Mouse (Mus musculus) B cell, adult 2 months (primary cell): ENCODE measurements around the gene 1700057G04Rik.
"Not testable (repeated sequence)": the region's sequence is repeated elsewhere in the genome, so short reads cannot be mapped to it uniquely, and the experiment has no call there.

Source experiments
- DNase-seq, 2 experiments: peaks; one replicate each; pipeline ENCODE4 v3.0.0; 2022

The 1700057G04Rik gene

GRCm38 (mm10) chr9:92305620-92306220, 3.5 kb upstream of the 1700057G04Rik start:
- DNase-seq = no peak

GRCm38 (mm10) chr9:92316791-92317190, 7.6 kb downstream of the 1700057G04Rik start:
- no peak for DNase-seq

- not testable (repeated sequence) for DNase-seq
Measured at GRCm38 (mm10) chr9:92325936-92326335, 16.8 kb downstream of the 1700057G04Rik start.

GRCm38 (mm10) chr9:92326813-92327212, 17.6 kb downstream of the 1700057G04Rik start:
- DNase-seq = no peak

DNA sequence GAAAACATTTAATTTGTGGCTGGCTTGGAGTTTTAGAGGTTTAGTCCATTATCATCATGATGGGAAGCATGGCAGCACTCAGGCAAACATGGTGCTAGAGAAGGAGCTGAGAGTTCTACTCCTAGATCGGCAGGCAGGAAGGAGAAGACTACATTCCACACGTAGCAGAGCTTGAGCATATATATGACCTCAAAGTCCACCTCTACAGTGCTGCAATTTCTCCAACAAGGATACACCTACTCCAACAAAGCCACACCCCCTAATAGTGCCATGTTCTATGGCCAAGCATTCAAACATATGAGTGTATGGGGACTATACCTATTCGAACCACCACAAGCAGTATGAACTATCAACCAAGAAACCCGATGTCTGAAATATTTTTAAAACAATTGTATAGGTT, 22.2 kb downstream of the 1700057G04Rik start:
- DNase-seq = no peak

GRCm38 (mm10) chr9:92334845-92335244, 25.7 kb downstream of the 1700057G04Rik start:
- no peak for DNase-seq

- no peak for DNase-seq
Measured at GRCm38 (mm10) chr9:92335277-92335818, 26.2 kb downstream of the 1700057G04Rik start.

DNA sequence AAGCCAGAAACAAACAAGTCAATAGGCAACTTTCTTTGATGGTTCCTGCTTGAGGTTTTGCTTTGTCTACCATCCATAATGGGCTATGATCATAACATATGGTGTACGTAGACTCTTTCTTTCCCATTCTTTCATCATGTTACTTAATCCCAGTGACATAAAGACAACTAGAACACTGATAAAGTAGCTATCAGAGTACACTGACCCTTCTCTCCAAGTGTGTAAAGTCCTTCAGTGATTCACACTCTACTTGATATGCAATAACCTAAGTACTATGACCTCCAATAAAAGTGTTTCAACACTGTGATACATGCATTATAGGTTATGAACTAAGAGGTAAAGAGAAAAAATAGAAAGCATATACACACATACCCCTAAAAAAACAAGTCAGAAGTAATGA, 27.9 kb downstream of the 1700057G04Rik start:
- no peak for DNase-seq

DNA sequence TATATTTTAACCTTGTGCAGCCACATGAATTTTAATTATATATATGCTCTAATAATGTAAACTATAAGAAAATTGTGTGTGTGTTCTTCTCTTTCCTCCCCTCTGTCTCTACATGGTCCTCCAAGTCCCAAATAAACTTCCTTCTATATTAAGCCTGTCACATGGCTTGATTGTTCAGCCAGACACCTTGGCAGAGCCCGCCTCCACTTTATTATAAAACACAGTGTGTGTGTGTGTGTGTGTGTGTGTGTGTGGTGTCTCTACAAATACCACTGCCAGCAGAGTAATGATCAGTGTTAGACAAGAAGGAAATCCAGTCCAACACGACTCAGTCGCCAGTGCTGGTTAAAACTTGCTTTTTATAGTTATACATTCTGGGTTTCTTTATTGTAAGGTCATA, 28.5 kb downstream of the 1700057G04Rik start:
- no peak for DNase-seq

GRCm38 (mm10) chr9:92338954-92339353, 29.8 kb downstream of the 1700057G04Rik start:
- no peak for DNase-seq

DNA sequence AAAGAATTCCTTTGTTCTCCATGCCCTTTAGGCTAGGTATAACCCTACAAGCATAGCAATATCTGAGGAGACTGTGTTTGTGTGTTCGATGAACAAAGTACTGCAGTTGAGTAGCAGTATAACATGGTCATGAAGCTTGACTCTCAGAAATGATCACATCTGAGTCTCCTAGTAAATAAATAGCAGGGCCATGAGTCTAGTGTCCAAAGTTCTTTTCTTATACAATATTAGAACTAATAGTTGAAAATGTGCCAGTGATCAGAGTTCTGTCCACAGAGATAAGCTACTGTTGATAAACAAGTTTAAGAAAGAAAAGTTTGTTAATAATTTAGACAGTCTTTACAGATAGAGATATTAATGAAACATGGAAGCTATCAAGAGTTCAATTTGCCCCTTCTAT, 42.7 kb downstream of the 1700057G04Rik start:
- no peak for DNase-seq

GRCm38 (mm10) chr9:92353306-92353705, 44.1 kb downstream of the 1700057G04Rik start:
- DNase-seq = no peak

DNA sequence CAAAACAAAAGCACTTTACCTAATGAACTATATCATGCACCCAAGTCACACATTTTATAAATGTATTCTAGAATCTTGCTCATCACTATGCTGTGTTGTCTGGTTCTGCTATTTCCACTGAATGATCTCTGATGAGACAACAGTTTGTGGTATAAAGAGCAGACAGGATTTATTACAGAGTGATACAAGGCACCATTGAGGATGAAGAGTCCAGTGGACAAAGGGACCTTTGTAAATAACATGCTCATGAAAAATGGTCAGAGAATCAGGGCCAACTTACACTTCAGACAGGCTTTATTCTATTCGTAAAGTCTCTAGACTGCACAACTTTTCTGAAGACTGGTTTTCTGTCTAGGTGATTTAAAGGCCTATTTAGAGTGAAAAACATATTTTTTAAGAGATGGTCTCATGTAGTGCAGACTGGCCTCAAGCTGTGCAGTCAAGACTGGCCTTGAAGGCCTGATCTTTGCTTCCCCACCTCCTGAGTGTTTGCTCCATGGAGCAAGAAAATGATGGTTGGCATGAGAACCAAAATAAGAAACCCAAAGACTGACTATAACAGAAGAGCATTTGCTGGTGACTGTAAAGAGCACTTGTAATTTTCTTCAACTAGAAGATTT, 51.6 kb downstream of the 1700057G04Rik start:
- DNase-seq = no peak

DNA sequence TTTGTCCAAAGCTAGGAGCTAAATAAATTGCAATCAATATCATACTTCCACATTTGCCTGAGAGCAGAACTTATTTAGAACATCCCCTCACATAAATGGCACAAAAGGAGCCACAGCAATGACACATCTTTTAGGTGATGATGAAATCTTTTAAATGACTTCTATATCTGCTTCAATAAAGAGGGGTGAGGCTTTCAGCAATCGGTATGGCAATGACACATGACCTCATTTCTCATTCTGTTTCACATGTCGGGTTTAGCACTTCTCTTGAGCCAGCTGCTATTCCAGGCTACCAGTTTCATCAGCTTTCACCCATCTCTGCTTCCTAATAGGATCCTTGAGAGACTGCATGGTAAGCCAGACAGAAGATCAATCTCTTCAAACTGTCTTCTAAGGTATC, 54.3 kb downstream of the 1700057G04Rik start:
- no peak for DNase-seq

- DNase-seq = no peak
Measured at GRCm38 (mm10) chr9:92368920-92369319, 59.7 kb downstream of the 1700057G04Rik start.

GRCm38 (mm10) chr9:92373896-92374295, 64.7 kb downstream of the 1700057G04Rik start:
- no peak for DNase-seq

- no peak for DNase-seq
Measured at GRCm38 (mm10) chr9:92374705-92375199, 65.6 kb downstream of the 1700057G04Rik start.

GRCm38 (mm10) chr9:92375378-92375777, 66.2 kb downstream of the 1700057G04Rik start:
- DNase-seq = no peak

- DNase-seq = no peak
Measured at GRCm38 (mm10) chr9:92377967-92378366, 68.8 kb downstream of the 1700057G04Rik start.

- DNase-seq = no peak
Measured at GRCm38 (mm10) chr9:92379240-92379639, 70.1 kb downstream of the 1700057G04Rik start.

DNA sequence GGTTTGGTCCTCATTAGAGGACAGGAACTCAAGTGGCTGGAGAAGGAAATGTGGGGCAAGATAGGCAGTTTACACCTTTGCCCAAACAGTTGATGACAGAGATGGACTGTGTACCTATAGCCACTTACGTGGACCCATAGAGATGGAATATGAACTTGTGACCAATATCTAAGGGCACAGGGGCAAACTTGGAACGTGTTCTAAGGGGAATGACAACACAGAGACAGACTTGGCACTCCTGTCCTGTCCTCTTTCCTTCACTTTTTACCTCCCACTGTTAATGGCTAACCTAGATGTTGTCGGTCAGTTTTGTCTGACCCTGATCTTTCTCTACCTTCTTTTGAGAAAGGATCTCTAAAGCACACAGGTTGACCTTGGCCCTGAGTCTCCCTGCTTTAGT, 74.2 kb downstream of the 1700057G04Rik start:
- DNase-seq = no peak

DNA sequence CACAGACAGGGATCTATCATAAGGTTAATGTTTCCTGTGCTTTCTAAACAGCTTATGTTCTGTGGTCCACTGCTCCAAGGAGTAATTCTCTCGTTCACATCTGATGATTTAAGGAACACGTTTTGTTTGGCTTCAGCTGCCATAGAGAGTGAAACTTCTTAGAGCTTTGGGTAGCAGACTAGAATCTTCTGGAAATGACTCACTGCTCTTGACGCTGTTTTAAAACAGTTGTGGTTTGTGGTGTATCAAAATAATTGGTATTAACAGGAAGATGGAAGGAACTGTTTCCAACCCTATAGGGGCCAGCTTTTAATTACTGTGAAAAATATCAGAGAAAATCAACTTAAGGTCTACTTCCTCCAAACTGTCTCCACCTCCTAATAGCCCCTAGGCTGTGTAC, 75.2 kb downstream of the 1700057G04Rik start:
- DNase-seq = no peak

GRCm38 (mm10) chr9:92385831-92386230, 76.7 kb downstream of the 1700057G04Rik start:
- no peak for DNase-seq

DNA sequence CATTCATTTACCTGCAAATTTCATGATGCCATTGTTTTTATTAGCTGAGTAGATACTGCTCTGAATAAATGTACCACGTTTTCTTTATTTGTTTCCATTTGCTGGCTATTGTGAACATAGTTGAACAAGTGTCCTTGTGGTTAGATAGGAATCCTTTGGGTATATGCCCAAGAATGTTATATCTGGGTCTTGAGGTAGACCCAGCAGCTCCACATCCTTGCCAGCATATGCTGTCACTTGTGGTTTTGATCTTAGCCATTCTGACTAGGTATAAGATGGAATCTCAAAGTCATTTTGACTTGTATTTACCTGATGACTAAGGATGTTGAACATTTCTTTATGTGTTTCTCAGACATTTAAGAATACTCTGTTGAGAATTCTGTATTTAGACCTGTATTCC, 77.7 kb downstream of the 1700057G04Rik start:
- no peak for DNase-seq
